Mouse (Mus musculus): ENCODE results near the gene Efna3. TPM values are rescaled to one million over a fixed set of nuclear protein-coding genes. Genes with fewer than 3 reads are reported as not detected.

The Efna3 gene
- total and polyA plus RNA-seq, 2 experiments from 2014 or later: 52.3 to 115 TPM

- H3K4me3 ChIP-seq (ENCODE audit: low read depth, low read length): peak overlapping the region; percentile 41
- ATAC-seq (ENCODE audit: low FRiP score) (no peak), DNase-seq (ENCODE audit: low spot score) (no peak)
- peak overlapping the region; percentile 88 for H3K4me2 ChIP-seq (ENCODE audit: low read depth, low read length, poor library complexity, severe bottlenecking)
- H3K4me1 ChIP-seq (ENCODE audit: insufficient read depth, low read length): peaks cover 7% of the 10 kb centered on the region
- no peak overlapping the region for H3K9ac ChIP-seq (replicated peaks; ENCODE audit: low read length, poor library complexity, severe bottlenecking)
- WGBS: 36% methylated on average over 8 of the region's 8 CpGs
- H3K36me3 ChIP-seq (ENCODE audit: insufficient read depth, low read length): no peaks in the 10 kb centered on the region
- H3K9me3 ChIP-seq (ENCODE audit: low read length): no peaks in the 10 kb centered on the region
- no peak for TF ChIP-seq CTCF (IDR thresholded peaks at IDR 0.05)
- H3K27ac ChIP-seq (ENCODE audit: low read depth, low read length): 0 out of 2 replicates have a peak overlapping the region, but pooled peaks have one; percentile 34
- H3K27me3 ChIP-seq (ENCODE audit: insufficient read depth, low read length): peaks cover 7% of the 10 kb centered on the region; the same call in 1 of the 2 replicates
These were observed 44.1 kb downstream of the Efna3 start for GRCm38 (mm10) chr3:89278643-89279042.

DNA sequence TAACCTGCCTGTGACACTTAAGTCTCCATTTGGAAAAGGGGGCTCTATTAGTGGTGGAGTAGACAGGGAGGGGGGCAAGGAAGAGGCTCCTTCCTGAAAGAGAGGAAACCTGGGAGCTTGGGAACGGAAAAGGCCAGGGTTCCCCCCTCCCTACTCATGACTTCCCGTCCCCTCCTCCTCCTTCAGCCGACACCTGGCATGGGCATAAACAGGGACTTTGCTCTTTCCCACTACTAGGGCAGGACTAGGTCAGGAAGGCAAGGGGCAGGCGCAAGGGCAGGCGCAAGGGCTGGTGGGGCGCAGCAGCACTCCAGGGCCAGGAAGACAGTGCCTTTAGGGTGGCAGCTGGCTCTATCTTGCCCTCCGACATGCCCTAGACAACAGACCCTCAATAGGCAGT is 44.7 kb downstream of the Efna3 start:
- ATAC-seq (ENCODE audit: low FRiP score): no peak
- H3K9ac ChIP-seq (replicated peaks; ENCODE audit: low read length, poor library complexity, severe bottlenecking): no peak overlapping the region
- DNase-seq (ENCODE audit: low spot score): no peak
- H3K27ac ChIP-seq (ENCODE audit: low read depth, low read length): no peak overlapping the region
- H3K4me3 ChIP-seq (ENCODE audit: low read depth, low read length): 0 out of 2 replicates have a peak overlapping the region, but pooled peaks have one; percentile 5
- H3K27me3 ChIP-seq (ENCODE audit: insufficient read depth, low read length): peaks cover 7% of the 10 kb centered on the region; the same call in 1 of the 2 replicates
- TF ChIP-seq CTCF (IDR thresholded peaks at IDR 0.05): no peak
- H3K9me3 ChIP-seq (ENCODE audit: low read length): no peaks in the 10 kb centered on the region
- H3K4me2 ChIP-seq (ENCODE audit: low read depth, low read length, poor library complexity, severe bottlenecking): peak overlapping the region; percentile 88
- WGBS: 85% methylated on average over 7 of the region's 7 CpGs
- H3K36me3 ChIP-seq (ENCODE audit: insufficient read depth, low read length): no peaks in the 10 kb centered on the region
- peaks cover 7% of the 10 kb centered on the region for H3K4me1 ChIP-seq (ENCODE audit: insufficient read depth, low read length)

DNA sequence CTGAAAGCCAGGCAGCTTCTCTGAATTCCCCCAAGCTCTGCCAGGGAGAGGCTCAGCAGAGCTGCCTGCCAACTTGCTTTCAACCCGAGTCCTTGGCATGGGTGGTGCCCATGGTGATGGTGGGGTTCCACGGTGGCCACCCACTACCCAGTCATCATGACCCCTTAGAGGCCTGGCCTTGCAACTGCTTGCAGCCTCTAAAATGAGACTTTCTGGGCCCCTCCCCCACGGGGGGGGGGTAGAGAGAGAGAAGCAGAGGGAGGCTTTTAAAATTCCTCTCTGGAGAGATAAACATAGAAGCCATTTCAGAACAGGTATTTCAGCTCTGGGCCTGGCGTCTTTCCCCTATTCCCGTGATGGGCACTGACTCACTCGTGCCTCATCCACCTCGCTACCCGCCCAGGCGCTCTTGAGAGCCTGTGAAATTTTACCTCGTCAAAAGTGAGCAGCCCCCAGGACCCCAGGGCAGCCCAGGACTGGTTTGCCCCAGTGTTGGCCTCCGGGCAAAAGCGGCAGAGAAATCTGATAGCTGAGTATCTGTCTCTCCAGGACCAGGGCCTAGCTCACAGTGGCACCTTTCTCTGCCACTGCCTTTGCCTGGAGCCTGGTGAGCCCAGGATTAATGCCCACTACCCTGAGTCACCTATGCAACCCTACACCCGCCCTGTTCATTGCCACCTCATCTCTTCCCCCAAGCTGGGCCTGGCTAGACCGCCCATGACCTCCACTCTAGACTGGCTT is 45.3 kb downstream of the Efna3 start:
- no peak overlapping the region for H3K4me3 ChIP-seq (ENCODE audit: low read depth, low read length)
- no peak overlapping the region for H3K9ac ChIP-seq (replicated peaks; ENCODE audit: low read length, poor library complexity, severe bottlenecking)
- no peak overlapping the region for H3K27ac ChIP-seq (ENCODE audit: low read depth, low read length)
- peaks cover 7% of the 10 kb centered on the region for H3K4me1 ChIP-seq (ENCODE audit: insufficient read depth, low read length)
- WGBS: 62% methylated on average over 14 of the region's 14 CpGs
- H3K27me3 ChIP-seq (ENCODE audit: insufficient read depth, low read length): peaks cover 7% of the 10 kb centered on the region; the same call in 1 of the 2 replicates
- ATAC-seq (ENCODE audit: low FRiP score): no peak
- TF ChIP-seq CTCF (IDR thresholded peaks at IDR 0.05): no peak
- no peak for DNase-seq (ENCODE audit: low spot score)
- H3K4me2 ChIP-seq (ENCODE audit: low read depth, low read length, poor library complexity, severe bottlenecking): peak overlapping the region; percentile 88
- H3K9me3 ChIP-seq (ENCODE audit: low read length): no peaks in the 10 kb centered on the region
- H3K36me3 ChIP-seq (ENCODE audit: insufficient read depth, low read length): no peaks in the 10 kb centered on the region

- Histone ChIP-seq H3K4me2 (ENCODE audit: low read depth, low read length, poor library complexity, severe bottlenecking) (no peak overlapping the region), H3K27ac (ENCODE audit: low read depth, low read length) (no peak overlapping the region), H3K9ac (replicated peaks; ENCODE audit: low read length, poor library complexity, severe bottlenecking) (no peak overlapping the region), H3K9me3 (ENCODE audit: low read length) (no peaks in the 10 kb centered on the region), H3K4me1 (ENCODE audit: insufficient read depth, low read length) (peaks cover 4% of the 10 kb centered on the region), H3K36me3 (ENCODE audit: insufficient read depth, low read length) (no peaks in the 10 kb centered on the region), H3K27me3 (ENCODE audit: insufficient read depth, low read length) (peaks cover 4% of the 10 kb centered on the region; the same call in 1 of the 2 replicates), H3K4me3 (ENCODE audit: low read depth, low read length) (no peak overlapping the region)
- DNase-seq (ENCODE audit: low spot score) (no peak), ATAC-seq (ENCODE audit: low FRiP score) (no peak)
- no peak for TF ChIP-seq CTCF (IDR thresholded peaks at IDR 0.05)
- 92% methylated on average over 13 of the region's 13 CpGs for WGBS
These were observed 46.7 kb downstream of the Efna3 start for GRCm38 (mm10) chr3:89276061-89276460.

GRCm38 (mm10) chr3:89271760-89272159 is 51.0 kb downstream of the Efna3 start:
- Histone ChIP-seq H3K4me1 (ENCODE audit: insufficient read depth, low read length) (peaks cover 11% of the 10 kb centered on the region; the same call in 1 of the 2 replicates), H3K9me3 (ENCODE audit: low read length) (no peaks in the 10 kb centered on the region), H3K9ac (replicated peaks; ENCODE audit: low read length, poor library complexity, severe bottlenecking) (no peak overlapping the region), H3K36me3 (ENCODE audit: insufficient read depth, low read length) (0 out of 2 replicates have a peak, but pooled peaks cover 3% of the 10 kb centered on the region), H3K4me3 (ENCODE audit: low read depth, low read length) (no peak overlapping the region), H3K4me2 (ENCODE audit: low read depth, low read length, poor library complexity, severe bottlenecking) (no peak overlapping the region), H3K27me3 (ENCODE audit: insufficient read depth, low read length) (no peaks in the 10 kb centered on the region), H3K27ac (ENCODE audit: low read depth, low read length) (no peak overlapping the region)
- no peak for ATAC-seq (ENCODE audit: low FRiP score)
- no peak for DNase-seq (ENCODE audit: low spot score)
- no peak for TF ChIP-seq CTCF (IDR thresholded peaks at IDR 0.05)
- 57% methylated on average over 6 of the region's 6 CpGs for WGBS

- H3K4me3 ChIP-seq (ENCODE audit: low read depth, low read length): peak overlapping the region; percentile 54
- 0 out of 2 replicates have a peak, but pooled peaks cover 3% of the 10 kb centered on the region for H3K36me3 ChIP-seq (ENCODE audit: insufficient read depth, low read length)
- H3K4me2 ChIP-seq (ENCODE audit: low read depth, low read length, poor library complexity, severe bottlenecking): peak overlapping the region; percentile 72
- H3K9ac ChIP-seq (replicated peaks; ENCODE audit: low read length, poor library complexity, severe bottlenecking): peak overlapping the region; percentile 76; the same call in 1 of the 2 replicates
- H3K27me3 ChIP-seq (ENCODE audit: insufficient read depth, low read length): no peaks in the 10 kb centered on the region
- 65% methylated on average over 6 of the region's 6 CpGs for WGBS
- TF ChIP-seq CTCF (IDR thresholded peaks at IDR 0.05): no peak
- H3K4me1 ChIP-seq (ENCODE audit: insufficient read depth, low read length): peaks cover 11% of the 10 kb centered on the region; the same call in 1 of the 2 replicates
- no peaks in the 10 kb centered on the region for H3K9me3 ChIP-seq (ENCODE audit: low read length)
- DNase-seq (ENCODE audit: low spot score) (no peak), ATAC-seq (ENCODE audit: low FRiP score) (no peak)
- 0 out of 2 replicates have a peak overlapping the region, but pooled peaks have one; percentile 63 for H3K27ac ChIP-seq (ENCODE audit: low read depth, low read length)
These were observed 51.9 kb downstream of the Efna3 start for GRCm38 (mm10) chr3:89270891-89271290.

Data from midbrain, postnatal 0 days (tissue).